18 mouse cellular contexts compared by ENCODE assay signal in genomic region chr12:29179405-29179804, GRCm38 (mm10).
DNase-seq lines count a peak whose midpoint lies in the region; ATAC-seq and TF ChIP-seq lines count a peak whose summit lies in the region.
"Had no signal": no experiment of that assay in that cellular context is flagged by ENCODE, and none has a peak within 500 bp of the region (broad histone marks: within the 10 kb centered on the region; RNA-seq: fewer than 3 reads in every experiment).

No protein-coding gene starts in this region.

- WGBS in forebrain, embryonic 12.5 days = 8% methylated on average over 2 of the region's 2 CpGs
- WGBS in forebrain, embryonic 11.5 days = 4% methylated on average over 2 of the region's 2 CpGs
- whole genome bisulfite sequencing in midbrain, embryonic 13.5 days = 10% methylated on average over 2 of the region's 2 CpGs

- H3K27ac ChIP-seq in forebrain, embryonic 12.5 days = no peak overlapping the region
- H3K27ac ChIP-seq in forebrain, embryonic 11.5 days (ENCODE audit: low read depth, low read length) = no peak overlapping the region
- 0 out of 2 replicates have a peak overlapping the region, but pooled peaks have one; percentile 12 for H3K27ac ChIP-seq in midbrain, embryonic 13.5 days
- no peak overlapping the region for H3K27ac ChIP-seq in layer of hippocampus, adult 2 months
- H3K27ac ChIP-seq: limb, embryonic 10.5 days; neural tube, embryonic 12.5 days had no signal

- no peak overlapping the region for H3K9ac ChIP-seq in forebrain, embryonic 12.5 days
- no peak overlapping the region for H3K9ac ChIP-seq in forebrain, embryonic 11.5 days (ENCODE audit: low read length)
- no peak overlapping the region for H3K9ac ChIP-seq in midbrain, embryonic 13.5 days (replicated peaks)
- H3K9ac ChIP-seq: neural tube, embryonic 12.5 days had no signal

- TF ChIP-seq CTCF in layer of hippocampus, adult 2 months (conservative IDR thresholded peaks at IDR 0.05) = no peak

- no peaks in the 10 kb centered on the region for H3K9me3 ChIP-seq in forebrain, embryonic 12.5 days
- H3K9me3 ChIP-seq in forebrain, embryonic 11.5 days (ENCODE audit: control insufficient read depth, low read length) = no peaks in the 10 kb centered on the region
- H3K9me3 ChIP-seq in midbrain, embryonic 13.5 days = no peaks in the 10 kb centered on the region
- H3K9me3 ChIP-seq: limb, embryonic 10.5 days; neural tube, embryonic 12.5 days had no signal

- H3K4me2 ChIP-seq in forebrain, embryonic 12.5 days = no peak overlapping the region
- H3K4me2 ChIP-seq in forebrain, embryonic 11.5 days (ENCODE audit: low read depth, low read length, severe bottlenecking) = no peak overlapping the region
- H3K4me2 ChIP-seq in midbrain, embryonic 13.5 days (replicated peaks) = no peak overlapping the region
- H3K4me2 ChIP-seq: neural tube, embryonic 12.5 days had no signal

- no peak overlapping the region for H3K4me3 ChIP-seq in forebrain, embryonic 12.5 days (replicated peaks)
- H3K4me3 ChIP-seq in forebrain, embryonic 11.5 days (ENCODE audit: low read depth, low read length) = no peak overlapping the region
- H3K4me3 ChIP-seq in midbrain, embryonic 13.5 days (replicated peaks) = no peak overlapping the region
- H3K4me3 ChIP-seq in layer of hippocampus, adult 2 months = no peak overlapping the region
- H3K4me3 ChIP-seq: limb, embryonic 10.5 days; neural tube, embryonic 12.5 days had no signal

- peak; percentile 36 for ATAC-seq in forebrain, embryonic 12.5 days (ENCODE audit: low FRiP score)
- ATAC-seq in forebrain, embryonic 11.5 days (replicated peaks; ENCODE audit: low FRiP score) = no peak
- peak; percentile 63; the same call in 1 of the 2 replicates for ATAC-seq in midbrain, embryonic 13.5 days

- no peaks in the 10 kb centered on the region for H3K27me3 ChIP-seq in forebrain, embryonic 12.5 days
- no peaks in the 10 kb centered on the region for H3K27me3 ChIP-seq in forebrain, embryonic 11.5 days (ENCODE audit: control insufficient read depth, insufficient read depth, low read length)
- no peaks in the 10 kb centered on the region for H3K27me3 ChIP-seq in midbrain, embryonic 13.5 days
- H3K27me3 ChIP-seq: neural tube, embryonic 12.5 days had no signal

- intact Hi-C loops in left cerebral cortex, postnatal 25 days (cut with DNase I) = no loop called here

- H3K36me3 ChIP-seq in forebrain, embryonic 12.5 days (replicated peaks) = no peaks in the 10 kb centered on the region
- no peaks in the 10 kb centered on the region for H3K36me3 ChIP-seq in forebrain, embryonic 11.5 days (ENCODE audit: control insufficient read depth, insufficient read depth, low read length)
- no peaks in the 10 kb centered on the region for H3K36me3 ChIP-seq in midbrain, embryonic 13.5 days
- H3K36me3 ChIP-seq: G1E; limb, embryonic 10.5 days; neural tube, embryonic 12.5 days had no signal

- no peak for DNase-seq in forebrain, embryonic 11.5 days (ENCODE audit: low spot score)
- peak; percentile 20 for DNase-seq in retina, embryonic 14.5 days (ENCODE audit: low spot score)
- DNase-seq in retina, postnatal 1 day = no peak
- no peak for DNase-seq in layer of hippocampus, adult 2 months (ENCODE audit: low spot score in 2 of 2)
- no peak for DNase-seq in left cerebral cortex, postnatal 25 days (ENCODE audit: low spot score in 2 of 2)
- DNase-seq: cerebellum, adult 2 months; cerebellum, postnatal 36 days; gastrocnemius, postnatal 25 days; kidney, adult 2 months; kidney, postnatal 14 days; lung, adult 18-20 months; lung, postnatal 14 days; thymus, postnatal 36 days had no signal

- peaks cover 13% of the 10 kb centered on the region for H3K4me1 ChIP-seq in forebrain, embryonic 12.5 days
- no peaks in the 10 kb centered on the region for H3K4me1 ChIP-seq in forebrain, embryonic 11.5 days (replicated peaks; ENCODE audit: control insufficient read depth, insufficient read depth, low read length)
- peaks cover 20% of the 10 kb centered on the region for H3K4me1 ChIP-seq in midbrain, embryonic 13.5 days (replicated peaks)
